Mouse (Mus musculus) cerebellum, postnatal 10 days (tissue): ENCODE measurements around the gene 1520401A03Rik.

Source experiments
- DNase-seq, 2 experiments: peaks; one replicate each; pipeline ENCODE4 v3.0.0; 2021; ENCODE audit warnings: mixed read lengths in 2 of 2

Gene 1520401A03Rik

GRCm38 (mm10) chr17:23664556-23665021 lies 58.0 kb downstream of the 1520401A03Rik start:
- peak; percentile 55 to 70 for DNase-seq

GRCm38 (mm10) chr17:23661526-23661925 lies 61.1 kb downstream of the 1520401A03Rik start:
- DNase-seq = peak in 1 of 2 experiments; percentile 40

- no peak for DNase-seq
These were observed 61.7 kb downstream of the 1520401A03Rik start for GRCm38 (mm10) chr17:23660876-23661200.

GRCm38 (mm10) chr17:23660117-23660875 lies 62.3 kb downstream of the 1520401A03Rik start, which contains the start of gene Bicdl2:
Bicdl2 (plus strand) TSS chr17:23660506.
- DNase-seq = peak; percentile 59 to 74

GRCm38 (mm10) chr17:23658450-23658849 lies 64.1 kb downstream of the 1520401A03Rik start:
- no peak for DNase-seq
